Mouse (Mus musculus): Measurements from ENCODE around the gene Ccdc32.

GRCm38 (mm10) chr2:119019538-119019937, 9.7 kb downstream of the Ccdc32 start:
- TF ChIP-seq POLR2A (IDR thresholded peaks at IDR 0.05; ENCODE audit: insufficient read depth, low read depth, low read length): no peak
- TF ChIP-seq CTCF (IDR thresholded peaks at IDR 0.05; ENCODE audit: insufficient read depth, low read depth, low read length): no peak
